Mouse (Mus musculus): ENCODE measurements around the gene Hamp.

DNA sequence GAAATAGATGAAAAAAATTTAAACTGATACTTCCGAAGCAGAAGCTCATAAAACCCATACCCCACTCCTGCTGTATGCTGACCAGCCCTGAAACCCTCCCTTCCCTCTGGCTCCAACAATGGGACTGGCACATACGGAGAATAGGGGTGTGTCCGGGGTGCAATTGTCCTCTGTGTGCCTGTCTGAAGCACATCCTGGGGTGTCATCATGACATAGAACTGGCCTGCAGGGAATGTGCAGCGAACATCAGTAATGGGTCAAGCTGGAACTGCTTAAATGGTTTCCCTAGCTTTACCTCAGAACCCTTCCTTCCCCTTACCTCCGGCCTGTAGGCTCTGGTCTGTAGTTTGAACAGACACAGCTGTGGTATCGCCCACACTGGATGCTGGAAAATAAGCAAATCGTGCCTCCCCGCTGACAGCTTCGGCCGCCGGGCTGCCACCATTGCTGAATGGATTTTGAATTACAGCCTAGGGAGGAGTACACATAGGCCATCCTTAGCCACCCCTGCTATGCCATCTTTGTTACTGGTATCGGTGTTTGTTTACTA lies 11.2 kb upstream of the Hamp start:
- TF ChIP-seq CTCF (IDR thresholded peaks at IDR 0.05; ENCODE audit: extremely low read depth, insufficient read length, insufficient replicate concordance, low read depth, low read length) (no peak), POLR2A (IDR thresholded peaks at IDR 0.05; ENCODE audit: low read depth, low read length) (no peak)

Measured in small intestine, adult 2 months (tissue).